Mouse (Mus musculus): Measurements from ENCODE around the gene Fam155a. TPM values are rescaled to one million over a fixed set of nuclear protein-coding genes. Genes with fewer than 3 reads are reported as not detected.

Gene Fam155a
- polyA plus RNA-seq, 1 experiment from 2014 or later: 0.95 TPM

- H3K4me1 ChIP-seq (ENCODE audit: control insufficient read depth, insufficient read depth, low read length): no peaks in the 10 kb centered on the region
- H3K4me3 ChIP-seq (ENCODE audit: low read length): no peak overlapping the region
- H3K9ac ChIP-seq (ENCODE audit: low read depth, low read length): no peak overlapping the region
- no peak overlapping the region for H3K27ac ChIP-seq (ENCODE audit: low read depth, low read length)
- H3K36me3 ChIP-seq (ENCODE audit: control insufficient read depth, insufficient read depth, low read length): no peaks in the 10 kb centered on the region
- 39% methylated on average over 10 of the region's 10 CpGs for WGBS
- no peak for ATAC-seq (ENCODE audit: low FRiP score, low TSS enrichment)
- no peaks in the 10 kb centered on the region for H3K27me3 ChIP-seq (ENCODE audit: control insufficient read depth, insufficient read depth, low read length)
- H3K9me3 ChIP-seq (ENCODE audit: control insufficient read depth, low read length): no peaks in the 10 kb centered on the region
- no peak overlapping the region for H3K4me2 ChIP-seq (replicated peaks; ENCODE audit: low read depth, low read length)
Observed at GRCm38 (mm10) chr8:9335285-9335932, 435.6 kb downstream of the Fam155a start.

GRCm38 (mm10) chr8:9332766-9333165 lies 438.2 kb downstream of the Fam155a start:
- WGBS: 80% methylated on average over 2 of the region's 2 CpGs
- no peak for ATAC-seq (ENCODE audit: low FRiP score, low TSS enrichment)
- no peaks in the 10 kb centered on the region for H3K4me1 ChIP-seq (ENCODE audit: control insufficient read depth, insufficient read depth, low read length)

GRCm38 (mm10) chr8:9309456-9309855 lies 461.5 kb downstream of the Fam155a start:
- H3K27ac ChIP-seq (ENCODE audit: low read depth, low read length): no peak overlapping the region
- H3K9ac ChIP-seq (ENCODE audit: low read depth, low read length): no peak overlapping the region
- no peaks in the 10 kb centered on the region for H3K36me3 ChIP-seq (ENCODE audit: control insufficient read depth, insufficient read depth, low read length)
- H3K27me3 ChIP-seq (ENCODE audit: control insufficient read depth, insufficient read depth, low read length): no peaks in the 10 kb centered on the region
- ATAC-seq (ENCODE audit: low FRiP score, low TSS enrichment): no peak
- H3K9me3 ChIP-seq (ENCODE audit: control insufficient read depth, low read length): no peaks in the 10 kb centered on the region
- 25% methylated on average over 8 of the region's 8 CpGs for WGBS
- no peak overlapping the region for H3K4me2 ChIP-seq (replicated peaks; ENCODE audit: low read depth, low read length)
- no peaks in the 10 kb centered on the region for H3K4me1 ChIP-seq (ENCODE audit: control insufficient read depth, insufficient read depth, low read length)
- H3K4me3 ChIP-seq (ENCODE audit: low read length): no peak overlapping the region

More at GRCm38 (mm10) chr8:9332766-9333165, 438.2 kb downstream of the Fam155a start:
- Histone ChIP-seq H3K4me3 (ENCODE audit: low read length) (no peak overlapping the region), H3K4me2 (replicated peaks; ENCODE audit: low read depth, low read length) (no peak overlapping the region), H3K36me3 (ENCODE audit: control insufficient read depth, insufficient read depth, low read length) (no peaks in the 10 kb centered on the region), H3K27me3 (ENCODE audit: control insufficient read depth, insufficient read depth, low read length) (no peaks in the 10 kb centered on the region), H3K9ac (ENCODE audit: low read depth, low read length) (no peak overlapping the region), H3K9me3 (ENCODE audit: control insufficient read depth, low read length) (no peaks in the 10 kb centered on the region), H3K27ac (ENCODE audit: low read depth, low read length) (no peak overlapping the region)

- Histone ChIP-seq H3K36me3 (ENCODE audit: control insufficient read depth, insufficient read depth, low read length) (no peaks in the 10 kb centered on the region), H3K27me3 (ENCODE audit: control insufficient read depth, insufficient read depth, low read length) (no peaks in the 10 kb centered on the region), H3K4me3 (ENCODE audit: low read length) (no peak overlapping the region), H3K4me1 (ENCODE audit: control insufficient read depth, insufficient read depth, low read length) (no peaks in the 10 kb centered on the region), H3K27ac (ENCODE audit: low read depth, low read length) (no peak overlapping the region), H3K9me3 (ENCODE audit: control insufficient read depth, low read length) (no peaks in the 10 kb centered on the region), H3K9ac (ENCODE audit: low read depth, low read length) (no peak overlapping the region), H3K4me2 (replicated peaks; ENCODE audit: low read depth, low read length) (no peak overlapping the region)
- WGBS: 83% methylated on average over 6 of the region's 6 CpGs
- no peak for ATAC-seq (ENCODE audit: low FRiP score, low TSS enrichment)
Observed at GRCm38 (mm10) chr8:9303526-9304135, 467.3 kb downstream of the Fam155a start.

- no peak overlapping the region for H3K4me2 ChIP-seq (replicated peaks; ENCODE audit: low read depth, low read length)
- no peak overlapping the region for H3K27ac ChIP-seq (ENCODE audit: low read depth, low read length)
- H3K4me3 ChIP-seq (ENCODE audit: low read length): no peak overlapping the region
- WGBS: 76% methylated on average over 2 of the region's 2 CpGs
- no peak overlapping the region for H3K9ac ChIP-seq (ENCODE audit: low read depth, low read length)
- no peaks in the 10 kb centered on the region for H3K27me3 ChIP-seq (ENCODE audit: control insufficient read depth, insufficient read depth, low read length)
- H3K36me3 ChIP-seq (ENCODE audit: control insufficient read depth, insufficient read depth, low read length): no peaks in the 10 kb centered on the region
- no peak for ATAC-seq (ENCODE audit: low FRiP score, low TSS enrichment)
- no peaks in the 10 kb centered on the region for H3K4me1 ChIP-seq (ENCODE audit: control insufficient read depth, insufficient read depth, low read length)
- no peaks in the 10 kb centered on the region for H3K9me3 ChIP-seq (ENCODE audit: control insufficient read depth, low read length)
Observed at GRCm38 (mm10) chr8:9295046-9295445, 475.9 kb downstream of the Fam155a start.

- Histone ChIP-seq H3K4me2 (replicated peaks; ENCODE audit: low read depth, low read length) (no peak overlapping the region), H3K9me3 (ENCODE audit: control insufficient read depth, low read length) (no peaks in the 10 kb centered on the region), H3K27me3 (ENCODE audit: control insufficient read depth, insufficient read depth, low read length) (no peaks in the 10 kb centered on the region), H3K36me3 (ENCODE audit: control insufficient read depth, insufficient read depth, low read length) (no peaks in the 10 kb centered on the region), H3K9ac (ENCODE audit: low read depth, low read length) (no peak overlapping the region), H3K27ac (ENCODE audit: low read depth, low read length) (no peak overlapping the region), H3K4me1 (ENCODE audit: control insufficient read depth, insufficient read depth, low read length) (peaks cover 5% of the 10 kb centered on the region; the same call in 1 of the 2 replicates), H3K4me3 (ENCODE audit: low read length) (no peak overlapping the region)
- 71% methylated on average over 2 of the region's 2 CpGs for WGBS
- ATAC-seq (ENCODE audit: low FRiP score, low TSS enrichment): no peak
Observed at GRCm38 (mm10) chr8:9292532-9292931, 478.4 kb downstream of the Fam155a start.

- Histone ChIP-seq H3K9me3 (ENCODE audit: control insufficient read depth, low read length) (no peaks in the 10 kb centered on the region), H3K27ac (ENCODE audit: low read depth, low read length) (no peak overlapping the region), H3K4me1 (ENCODE audit: control insufficient read depth, insufficient read depth, low read length) (peaks cover 8% of the 10 kb centered on the region), H3K4me2 (replicated peaks; ENCODE audit: low read depth, low read length) (no peak overlapping the region), H3K27me3 (ENCODE audit: control insufficient read depth, insufficient read depth, low read length) (no peaks in the 10 kb centered on the region), H3K9ac (ENCODE audit: low read depth, low read length) (no peak overlapping the region), H3K36me3 (ENCODE audit: control insufficient read depth, insufficient read depth, low read length) (no peaks in the 10 kb centered on the region), H3K4me3 (ENCODE audit: low read length) (no peak overlapping the region)
- peak; percentile 77; the same call in 1 of the 2 replicates for ATAC-seq (ENCODE audit: low FRiP score, low TSS enrichment)
- 15% methylated on average over 8 of the region's 8 CpGs for WGBS
Observed at GRCm38 (mm10) chr8:9288015-9288729, 482.8 kb downstream of the Fam155a start.

GRCm38 (mm10) chr8:9274117-9274516 lies 496.8 kb downstream of the Fam155a start:
- 73% methylated on average over 8 of the region's 8 CpGs for WGBS
- Histone ChIP-seq H3K4me3 (ENCODE audit: low read length) (no peak overlapping the region), H3K4me2 (replicated peaks; ENCODE audit: low read depth, low read length) (no peak overlapping the region), H3K36me3 (ENCODE audit: control insufficient read depth, insufficient read depth, low read length) (no peaks in the 10 kb centered on the region), H3K27me3 (ENCODE audit: control insufficient read depth, insufficient read depth, low read length) (no peaks in the 10 kb centered on the region), H3K4me1 (ENCODE audit: control insufficient read depth, insufficient read depth, low read length) (no peaks in the 10 kb centered on the region), H3K9ac (ENCODE audit: low read depth, low read length) (no peak overlapping the region), H3K9me3 (ENCODE audit: control insufficient read depth, low read length) (no peaks in the 10 kb centered on the region), H3K27ac (ENCODE audit: low read depth, low read length) (no peak overlapping the region)
- no peak for ATAC-seq (ENCODE audit: low FRiP score, low TSS enrichment)

GRCm38 (mm10) chr8:9264378-9264777 lies 506.6 kb downstream of the Fam155a start:
- H3K4me3 ChIP-seq (ENCODE audit: low read length): no peak overlapping the region
- no peak for ATAC-seq (ENCODE audit: low FRiP score, low TSS enrichment)

More at GRCm38 (mm10) chr8:9264378-9264777, 506.6 kb downstream of the Fam155a start:
- no peaks in the 10 kb centered on the region for H3K36me3 ChIP-seq (ENCODE audit: control insufficient read depth, insufficient read depth, low read length)
- no peak overlapping the region for H3K4me2 ChIP-seq (replicated peaks; ENCODE audit: low read depth, low read length)
- WGBS: 72% methylated on average over 8 of the region's 8 CpGs
- H3K9ac ChIP-seq (ENCODE audit: low read depth, low read length): no peak overlapping the region
- no peak overlapping the region for H3K27ac ChIP-seq (ENCODE audit: low read depth, low read length)
- no peaks in the 10 kb centered on the region for H3K9me3 ChIP-seq (ENCODE audit: control insufficient read depth, low read length)
- H3K27me3 ChIP-seq (ENCODE audit: control insufficient read depth, insufficient read depth, low read length): no peaks in the 10 kb centered on the region
- H3K4me1 ChIP-seq (ENCODE audit: control insufficient read depth, insufficient read depth, low read length): no peaks in the 10 kb centered on the region
